Mouse (Mus musculus): ENCODE measurements around the gene Chd8. TPM values are rescaled to one million over a fixed set of nuclear protein-coding genes. Genes with fewer than 3 reads are reported as not detected.
A peak's percentile ranks its signal among the peaks of the same experiment; 100 is the strongest.

The Chd8 gene
- total RNA-seq, 2 experiments from 2014 or later = 52.5 to 137 TPM

- peak; percentile 56; the same call in 1 of the 2 replicates for ATAC-seq (replicated peaks; ENCODE audit: low FRiP score, low TSS enrichment, poor library complexity, severe bottlenecking)
These were observed 31.6 kb downstream of the Chd8 start for GRCm38 (mm10) chr14:52225972-52226371.

- ATAC-seq (replicated peaks; ENCODE audit: low FRiP score, low TSS enrichment, poor library complexity, severe bottlenecking) = peak; percentile 88
These were observed 40.3 kb downstream of the Chd8 start for GRCm38 (mm10) chr14:52217261-52217660.

GRCm38 (mm10) chr14:52199412-52199811, 58.2 kb downstream of the Chd8 start:
- peak; percentile 31 for ATAC-seq (replicated peaks; ENCODE audit: low FRiP score, low TSS enrichment, poor library complexity, severe bottlenecking)

- ATAC-seq (replicated peaks; ENCODE audit: low FRiP score, low TSS enrichment, poor library complexity, severe bottlenecking) = no peak
These were observed 59.4 kb downstream of the Chd8 start for GRCm38 (mm10) chr14:52198141-52198540.

DNA sequence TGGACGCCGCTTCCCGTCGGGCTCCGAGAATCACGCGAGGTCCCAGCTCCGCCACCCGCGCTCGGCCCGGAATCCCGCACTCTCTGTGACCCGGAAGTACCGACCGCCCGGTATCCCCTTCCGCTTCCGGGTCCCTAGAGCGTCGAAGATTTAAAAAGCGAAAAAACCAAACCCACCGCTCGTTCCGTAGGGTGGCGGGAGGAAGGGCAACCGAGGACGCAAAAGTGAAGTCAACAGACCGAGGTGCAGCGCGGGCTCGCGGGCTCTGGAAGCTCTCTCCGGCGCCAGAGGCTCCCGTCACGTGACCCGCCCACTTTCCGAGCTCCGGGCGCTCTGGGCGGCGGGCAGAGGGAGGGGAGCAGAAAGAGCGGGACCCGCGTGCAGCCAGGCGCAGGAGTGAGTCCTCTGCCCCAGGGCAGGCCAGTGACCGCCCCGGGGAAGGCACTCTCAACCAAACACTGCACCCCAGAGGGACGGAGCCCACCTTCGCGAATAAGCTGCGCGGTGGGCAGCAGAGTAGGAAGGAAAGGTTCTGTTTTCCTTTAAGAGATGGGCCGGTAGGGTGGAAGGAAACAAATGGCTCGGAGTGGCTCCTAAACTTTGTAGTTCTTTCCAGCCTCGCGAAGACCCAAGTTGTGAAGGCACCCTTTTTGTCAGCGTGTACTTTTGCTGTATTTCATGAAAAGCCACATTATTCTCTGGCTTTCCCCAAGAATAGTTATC, 60.3 kb downstream of the Chd8 start, which contains the start of gene Supt16:
TSS of gene Supt16 (minus strand) at position 261 of the 723 bp plus-strand sequence.
- ATAC-seq (replicated peaks; ENCODE audit: low FRiP score, low TSS enrichment, poor library complexity, severe bottlenecking) = peak; percentile 78

- ATAC-seq (replicated peaks; ENCODE audit: low FRiP score, low TSS enrichment, poor library complexity, severe bottlenecking) = no peak
These were observed 61.1 kb downstream of the Chd8 start for GRCm38 (mm10) chr14:52196230-52197155.

DNA sequence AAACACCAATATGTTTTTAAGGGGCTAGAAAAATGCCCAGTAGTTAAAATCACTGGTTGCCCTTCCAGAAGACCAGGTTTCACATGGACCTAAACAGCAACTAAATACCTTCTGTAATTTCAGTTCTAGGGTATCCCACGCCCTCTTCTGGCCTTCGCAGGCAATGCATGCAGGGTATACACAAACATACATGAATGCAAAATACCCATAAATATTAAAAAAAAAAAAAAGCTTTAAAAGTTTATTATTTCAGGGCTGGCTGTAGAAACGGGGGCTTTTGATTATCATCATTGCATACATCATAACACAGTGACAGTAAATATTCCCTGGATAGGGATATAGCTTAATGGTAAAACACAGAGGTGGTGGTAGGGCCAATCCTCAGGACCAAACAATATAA, 61.9 kb downstream of the Chd8 start:
- ATAC-seq (replicated peaks; ENCODE audit: low FRiP score, low TSS enrichment, poor library complexity, severe bottlenecking) = no peak

DNA sequence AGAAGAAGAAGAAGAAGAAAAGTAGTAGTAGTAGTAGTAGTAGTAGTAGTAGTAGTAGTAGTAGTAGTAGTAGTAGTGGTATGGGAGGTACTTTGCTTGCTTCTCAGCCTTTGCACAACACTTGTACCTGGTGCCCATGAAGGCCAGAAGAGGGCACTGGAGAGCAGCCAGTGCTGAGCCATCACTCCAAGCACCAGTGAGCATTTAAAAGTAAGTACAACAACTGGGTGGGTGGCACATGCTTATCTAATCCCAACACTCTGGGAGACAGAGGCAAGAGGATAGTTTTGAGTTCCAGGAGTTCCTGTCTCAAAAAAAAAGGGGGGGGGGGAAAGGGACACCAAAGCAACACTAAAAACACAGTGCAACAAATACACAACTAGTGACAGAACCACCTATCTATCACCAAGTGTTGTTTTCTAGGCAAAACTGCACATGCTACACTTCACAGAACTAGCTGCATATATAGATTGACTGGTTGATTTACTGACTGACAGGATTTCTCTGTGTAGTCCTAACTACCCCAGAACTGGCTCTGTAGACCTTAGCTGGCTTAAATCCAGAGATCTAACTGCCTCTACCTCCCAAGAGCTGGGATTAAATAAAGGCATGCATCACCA, 66.7 kb downstream of the Chd8 start:
- peak; percentile 92 for ATAC-seq (replicated peaks; ENCODE audit: low FRiP score, low TSS enrichment, poor library complexity, severe bottlenecking)

- ATAC-seq (replicated peaks; ENCODE audit: low FRiP score, low TSS enrichment, poor library complexity, severe bottlenecking) = no peak
These were observed 68.1 kb downstream of the Chd8 start for GRCm38 (mm10) chr14:52189519-52189918.

- ATAC-seq (replicated peaks; ENCODE audit: low FRiP score, low TSS enrichment, poor library complexity, severe bottlenecking) = no peak
These were observed 68.8 kb downstream of the Chd8 start for GRCm38 (mm10) chr14:52188788-52189187.

- ATAC-seq (replicated peaks; ENCODE audit: low FRiP score, low TSS enrichment, poor library complexity, severe bottlenecking) = no peak
These were observed 91.0 kb downstream of the Chd8 start for GRCm38 (mm10) chr14:52166571-52166970.

- no peak for ATAC-seq (replicated peaks; ENCODE audit: low FRiP score, low TSS enrichment, poor library complexity, severe bottlenecking)
These were observed 96.7 kb downstream of the Chd8 start for GRCm38 (mm10) chr14:52160911-52161310.

DNA sequence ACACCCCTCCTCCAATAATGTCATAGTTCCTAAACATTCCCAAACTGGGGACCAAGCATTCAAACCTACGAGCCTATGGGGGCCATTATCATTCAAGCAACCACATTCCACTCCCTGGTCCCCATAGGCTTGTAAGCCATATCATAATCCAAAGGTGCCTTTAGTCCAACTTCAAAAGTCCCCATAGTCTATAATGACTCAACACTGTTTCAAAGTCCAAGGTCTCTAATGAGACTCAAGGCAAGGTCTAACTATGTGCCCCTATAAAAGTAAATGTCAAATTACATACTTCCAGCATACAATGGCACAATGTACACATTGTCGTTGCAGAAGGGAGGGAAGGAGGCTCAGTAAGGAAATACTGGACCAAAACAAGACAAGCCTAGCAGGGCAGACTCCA, 102.6 kb downstream of the Chd8 start:
- ATAC-seq (replicated peaks; ENCODE audit: low FRiP score, low TSS enrichment, poor library complexity, severe bottlenecking) = no peak

GRCm38 (mm10) chr14:52152613-52153012, 105.0 kb downstream of the Chd8 start:
- ATAC-seq (replicated peaks; ENCODE audit: low FRiP score, low TSS enrichment, poor library complexity, severe bottlenecking) = no peak

- ATAC-seq (replicated peaks; ENCODE audit: low FRiP score, low TSS enrichment, poor library complexity, severe bottlenecking) = no peak
These were observed 105.4 kb downstream of the Chd8 start for GRCm38 (mm10) chr14:52152179-52152578.

- ATAC-seq (replicated peaks; ENCODE audit: low FRiP score, low TSS enrichment, poor library complexity, severe bottlenecking) = no peak
These were observed 107.7 kb downstream of the Chd8 start for GRCm38 (mm10) chr14:52149888-52150287.

Measured in megakaryocyte-erythroid progenitor cell, adult 5-6 weeks (primary cell).